Comparison of ENCODE assay signal across 20 mouse cellular contexts in the genomic region with DNA sequence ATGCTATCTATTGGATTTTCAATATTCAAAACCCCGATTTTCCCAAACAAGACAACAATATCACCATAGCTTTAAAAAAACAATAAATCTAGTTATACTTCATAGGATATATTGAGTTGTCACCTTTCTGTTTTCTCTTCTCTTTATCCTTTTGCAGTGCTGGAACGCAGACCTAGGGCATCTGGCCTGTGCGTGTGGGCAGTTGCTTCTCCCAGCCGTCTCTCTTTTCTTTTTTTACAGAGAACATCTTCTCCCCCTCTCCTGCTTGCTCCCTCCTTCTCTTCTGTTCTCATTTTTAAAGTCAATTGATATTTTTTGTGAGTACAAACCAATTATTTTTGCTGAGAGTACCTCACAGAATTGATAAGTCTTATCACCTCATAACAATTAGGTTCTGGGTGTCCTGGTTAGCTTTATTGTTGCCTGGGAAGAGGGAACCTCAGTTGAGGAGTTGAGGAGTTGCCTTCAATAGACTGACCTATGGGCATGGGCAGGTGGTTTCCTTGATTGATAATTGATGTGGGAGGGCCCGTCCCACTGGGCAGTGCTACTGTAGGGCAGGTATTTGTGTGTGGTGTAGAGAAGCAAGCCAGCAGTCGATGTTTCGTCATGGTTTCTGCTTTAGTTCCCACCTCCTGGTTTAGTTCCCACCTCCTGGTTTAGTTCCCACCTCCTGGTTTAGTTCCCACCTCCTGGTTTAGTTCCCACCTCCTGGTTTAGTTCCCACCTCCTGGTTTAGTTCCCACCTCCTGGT. TPM values are rescaled to one million over a fixed set of nuclear protein-coding genes. Genes with fewer than 3 reads are reported as not detected.
DNase-seq lines count a peak whose midpoint lies in the region; ATAC-seq and TF ChIP-seq lines count a peak whose summit lies in the region.
"Had no signal": no experiment of that assay in that cellular context is flagged by ENCODE, and none has a peak within 500 bp of the region (broad histone marks: within the 10 kb centered on the region; RNA-seq: fewer than 3 reads in every experiment).

No protein-coding gene starts in this region.

- peak overlapping the region; percentile 79 for H3K27ac ChIP-seq in layer of hippocampus, adult 2 months
- no peak overlapping the region for H3K27ac ChIP-seq in liver, embryonic 12.5 days
- peak overlapping the region; percentile 51; the same call in 1 of the 2 replicates for H3K27ac ChIP-seq in small intestine, adult 2 months (ENCODE audit: insufficient read depth, low read depth, low read length)
- H3K27ac ChIP-seq: embryonic facial prominence, embryonic 12.5 days; forebrain, embryonic 15.5 days; heart, embryonic 13.5 days; hindbrain, embryonic 14.5 days had no signal

- no peak for TF ChIP-seq CTCF in layer of hippocampus, adult 2 months (conservative IDR thresholded peaks at IDR 0.05)
- no peak for TF ChIP-seq CTCF in small intestine, adult 2 months (IDR thresholded peaks at IDR 0.05; ENCODE audit: extremely low read depth, insufficient read length, insufficient replicate concordance, low read depth, low read length)

- H3K36me3 ChIP-seq in liver, embryonic 12.5 days: no peaks in the 10 kb centered on the region
- H3K36me3 ChIP-seq in small intestine, adult 2 months (ENCODE audit: control insufficient read depth, insufficient read depth, low read length): no peaks in the 10 kb centered on the region
- H3K36me3 ChIP-seq: embryonic facial prominence, embryonic 12.5 days; forebrain, embryonic 15.5 days; heart, embryonic 13.5 days had no signal

- DNase-seq in layer of hippocampus, adult 2 months (ENCODE audit: low spot score in 2 of 2): no peak
- DNase-seq in layer of hippocampus, postnatal 10 days (ENCODE audit: low spot score in 2 of 2): no peak
- DNase-seq in ZHBTc4 (ENCODE audit: low read depth, low spot score) (peak; percentile 54), MN1 (ENCODE audit: low spot score) (no peak)
- DNase-seq in urinary bladder, postnatal 4 days (ENCODE audit: low spot score in 2 of 2): no peak
- no peak for DNase-seq in heart, postnatal 4 days
- DNase-seq: adrenal gland, postnatal 36 days; cerebellum, adult 8-10 months; kidney, adult 11 months; left cerebral cortex, postnatal 4 days; lung, embryonic 14.5 days; right cerebral cortex, postnatal 14 days; thymus, adult 2 months had no signal

- H3K4me2 ChIP-seq in liver, embryonic 12.5 days: peak overlapping the region; percentile 56
- H3K4me2 ChIP-seq: embryonic facial prominence, embryonic 12.5 days; forebrain, embryonic 15.5 days; hindbrain, embryonic 14.5 days; lung, embryonic 14.5 days had no signal

- no peak overlapping the region for H3K4me3 ChIP-seq in layer of hippocampus, adult 2 months
- H3K4me3 ChIP-seq in liver, embryonic 12.5 days: peak overlapping the region; percentile 28; the same call in 1 of the 2 replicates
- H3K4me3 ChIP-seq in small intestine, adult 2 months (ENCODE audit: low read depth, low read length): peak overlapping the region; percentile 11; the same call in 1 of the 2 replicates
- H3K4me3 ChIP-seq: embryonic facial prominence, embryonic 12.5 days; forebrain, embryonic 15.5 days; heart, embryonic 13.5 days had no signal

- no peak for ATAC-seq in liver, embryonic 12.5 days
- ATAC-seq: forebrain, embryonic 15.5 days had no signal

- no peak overlapping the region for H3K9ac ChIP-seq in liver, embryonic 12.5 days
- H3K9ac ChIP-seq: embryonic facial prominence, embryonic 12.5 days; forebrain, embryonic 15.5 days; heart, embryonic 13.5 days; hindbrain, embryonic 14.5 days; lung, embryonic 14.5 days had no signal

- 62% methylated on average over 7 of the region's 7 CpGs for WGBS in liver, embryonic 12.5 days (ENCODE audit: insufficient replicate concordance)
- WGBS in small intestine, adult 2 months: 47% methylated on average over 7 of the region's 7 CpGs

- H3K4me1 ChIP-seq in liver, embryonic 12.5 days: peaks cover 24% of the 10 kb centered on the region
- H3K4me1 ChIP-seq in small intestine, adult 2 months (ENCODE audit: control insufficient read depth, insufficient read depth, insufficient read length, low read length): peaks cover 5% of the 10 kb centered on the region; the same call in 1 of the 2 replicates
- H3K4me1 ChIP-seq: embryonic facial prominence, embryonic 12.5 days; forebrain, embryonic 15.5 days had no signal

- H3K9me3 ChIP-seq in liver, embryonic 12.5 days (replicated peaks): no peaks in the 10 kb centered on the region
- H3K9me3 ChIP-seq: forebrain, embryonic 15.5 days; heart, embryonic 13.5 days had no signal

- TF ChIP-seq POLR2A in small intestine, adult 2 months (IDR thresholded peaks at IDR 0.05; ENCODE audit: low read depth, low read length): no peak

- no peaks in the 10 kb centered on the region for H3K27me3 ChIP-seq in liver, embryonic 12.5 days (replicated peaks)
- H3K27me3 ChIP-seq in small intestine, adult 2 months (ENCODE audit: control insufficient read depth, insufficient read depth, low read length): no peaks in the 10 kb centered on the region
- H3K27me3 ChIP-seq: embryonic facial prominence, embryonic 12.5 days; forebrain, embryonic 15.5 days; heart, embryonic 13.5 days; Patski had no signal

RNA-seq across cellular contexts. Expression of gene Atg4c, which starts 6.8 kb away (rescaled TPM):
- total RNA-seq in layer of hippocampus, adult 2 months (2021): 10 to 100 TPM; 37.7 to 39.7 TPM
- total RNA-seq in layer of hippocampus, postnatal 10 days (2021): 10 to 100 TPM; 28.2 to 28.3 TPM
- polyA plus RNA-seq in liver, embryonic 12.5 days (2016; fragmentation: Nextera tagmentation; extraction: Ambion mirVana): 6.3 and 7.3 TPM in 2 replicates
- polyA plus RNA-seq in small intestine, adult 2 months (2012; rRNA removed): 1.1 and 3.3 TPM in 2 replicates
- 1 to 10 TPM; 5.3 to 5.5 TPM for total RNA-seq in heart, postnatal 4 days (2021)

Comparison
In these comparisons a context has a peak if more than half of its experiments do, and no peak if none do; other contexts are left out.
1. RNA of gene Atg4c, which starts 6.8 kb away (total RNA-seq): 37.7 to 39.7 TPM in layer of hippocampus, adult 2 months and 28.2 to 28.3 TPM in layer of hippocampus, postnatal 10 days; 5.3 to 5.5 TPM in heart, postnatal 4 days; every median in the first group is over 4 times any median in the second.